ENCODE assay signal across 16 mouse cellular contexts in genomic region chr14:23592826-23593447, GRCm38 (mm10).
A peak's percentile ranks its signal among the peaks of the same experiment; 100 is the strongest.
DNase-seq lines count a peak whose midpoint lies in the region; ATAC-seq and TF ChIP-seq lines count a peak whose summit lies in the region.
"Had no signal": no experiment of that assay in that cellular context is flagged by ENCODE, and none has a peak within 500 bp of the region (broad histone marks: within the 10 kb centered on the region; RNA-seq: fewer than 3 reads in every experiment).

No protein-coding gene starts in this region.

- H3K27me3 ChIP-seq in lung, embryonic 14.5 days (ENCODE audit: insufficient read depth, low read length) = no peaks in the 10 kb centered on the region
- no peaks in the 10 kb centered on the region for H3K27me3 ChIP-seq in forebrain, embryonic 14.5 days (replicated peaks; ENCODE audit: control insufficient read depth, insufficient read depth, low read length)
- H3K27me3 ChIP-seq in stomach, embryonic 14.5 days (ENCODE audit: control insufficient read depth, insufficient read depth, low read length) = no peaks in the 10 kb centered on the region
- H3K27me3 ChIP-seq: intestine, embryonic 15.5 days had no signal

- no peak overlapping the region for H3K9ac ChIP-seq in lung, embryonic 14.5 days
- H3K9ac ChIP-seq in forebrain, embryonic 14.5 days (ENCODE audit: low read length) = no peak overlapping the region
- H3K9ac ChIP-seq in stomach, embryonic 14.5 days (replicated peaks; ENCODE audit: low read depth, low read length) = no peak overlapping the region
- H3K9ac ChIP-seq: intestine, embryonic 15.5 days had no signal

- no peak for TF ChIP-seq CTCF in lung, embryonic 14.5 days (IDR thresholded peaks at IDR 0.05; ENCODE audit: low read depth)

- no peak overlapping the region for H3K27ac ChIP-seq in lung, embryonic 14.5 days (ENCODE audit: low read depth)
- H3K27ac ChIP-seq in forebrain, embryonic 14.5 days (ENCODE audit: low read depth, low read length) = no peak overlapping the region
- H3K27ac ChIP-seq in stomach, embryonic 14.5 days (ENCODE audit: low read length) = peak overlapping the region; percentile 61; the same call in 1 of the 2 replicates
- H3K27ac ChIP-seq: intestine, embryonic 15.5 days had no signal

- H3K4me2 ChIP-seq in lung, embryonic 14.5 days = no peak overlapping the region
- H3K4me2 ChIP-seq in forebrain, embryonic 14.5 days (ENCODE audit: low read length) = no peak overlapping the region
- no peak overlapping the region for H3K4me2 ChIP-seq in stomach, embryonic 14.5 days (replicated peaks; ENCODE audit: low read depth, low read length)
- H3K4me2 ChIP-seq: intestine, embryonic 15.5 days had no signal

- no peaks in the 10 kb centered on the region for H3K9me3 ChIP-seq in lung, embryonic 14.5 days (ENCODE audit: low read depth, low read length)
- H3K9me3 ChIP-seq in forebrain, embryonic 14.5 days (replicated peaks; ENCODE audit: control insufficient read depth, low read length) = no peaks in the 10 kb centered on the region
- H3K9me3 ChIP-seq in stomach, embryonic 14.5 days (ENCODE audit: control insufficient read depth, low read depth, low read length) = no peaks in the 10 kb centered on the region
- H3K9me3 ChIP-seq: intestine, embryonic 15.5 days had no signal

- no peak for DNase-seq in cerebellum, adult 11 months
- peak; percentile 6 for DNase-seq in lung, embryonic 14.5 days
- DNase-seq in lung, postnatal 25 days (ENCODE audit: low spot score) = no peak
- DNase-seq in forebrain, embryonic 14.5 days (ENCODE audit: low spot score) = peak; percentile 10
- DNase-seq in urinary bladder, postnatal 4 days (ENCODE audit: low spot score in 2 of 2) = no peak
- DNase-seq: adrenal gland, adult 8-10 months; cerebellum, postnatal 25 days; gastrocnemius, postnatal 36 days; heart, postnatal 36 days; kidney, postnatal 36 days; layer of hippocampus, postnatal 36 days; lung, adult 18-20 months had no signal

- H3K4me3 ChIP-seq in lung, embryonic 14.5 days (ENCODE audit: low read depth, low read length) = no peak overlapping the region
- H3K4me3 ChIP-seq in forebrain, embryonic 14.5 days (ENCODE audit: low read depth, low read length) = no peak overlapping the region
- H3K4me3 ChIP-seq in stomach, embryonic 14.5 days (ENCODE audit: low read depth, low read length) = no peak overlapping the region
- H3K4me3 ChIP-seq: intestine, embryonic 15.5 days had no signal

- WGBS in lung, embryonic 14.5 days = 48% methylated on average over 6 of the region's 6 CpGs
- 2% methylated on average over 6 of the region's 6 CpGs for WGBS in forebrain, embryonic 14.5 days
- WGBS in stomach, embryonic 14.5 days = 55% methylated on average over 6 of the region's 6 CpGs

- H3K36me3 ChIP-seq in lung, embryonic 14.5 days (ENCODE audit: insufficient read depth) = no peaks in the 10 kb centered on the region
- H3K36me3 ChIP-seq in forebrain, embryonic 14.5 days (ENCODE audit: control insufficient read depth, insufficient read depth, low read length) = no peaks in the 10 kb centered on the region
- H3K36me3 ChIP-seq in stomach, embryonic 14.5 days (ENCODE audit: control insufficient read depth, insufficient read depth, low read length) = no peaks in the 10 kb centered on the region
- H3K36me3 ChIP-seq: intestine, embryonic 15.5 days had no signal

- ATAC-seq in cerebellum, adult (ENCODE audit: insufficient number of reproducible peaks, low FRiP score, low TSS enrichment) = peak; percentile 34; the same call in 1 of the 2 replicates
- ATAC-seq in lung, embryonic 14.5 days (ENCODE audit: insufficient read depth) = peak; percentile 52
- no peak for ATAC-seq in forebrain, embryonic 14.5 days
- ATAC-seq in stomach, embryonic 14.5 days (ENCODE audit: insufficient number of reproducible peaks, insufficient read depth, low FRiP score, low read depth) = peak; percentile 58; the same call in 1 of the 2 replicates
- ATAC-seq in CD4-positive, CD25-positive, alpha-beta regulatory T cell, adult 4 months = no peak
- ATAC-seq: intestine, embryonic 15.5 days had no signal

- H3K4me1 ChIP-seq in lung, embryonic 14.5 days (ENCODE audit: insufficient read depth) = no peaks in the 10 kb centered on the region
- H3K4me1 ChIP-seq in forebrain, embryonic 14.5 days (ENCODE audit: control insufficient read depth, insufficient read depth, low read length) = no peaks in the 10 kb centered on the region; the same call in 1 of the 2 replicates
- no peaks in the 10 kb centered on the region for H3K4me1 ChIP-seq in stomach, embryonic 14.5 days (ENCODE audit: control insufficient read depth, insufficient read depth, low read length)
- H3K4me1 ChIP-seq: intestine, embryonic 15.5 days had no signal

Comparison
In these comparisons a context has a peak if more than half of its experiments do, and no peak if none do; other contexts are left out.
1. DNase-seq: peak in lung, embryonic 14.5 days (single experiment) and forebrain, embryonic 14.5 days (single experiment); none in cerebellum, adult 11 months (single experiment), lung, postnatal 25 days (single experiment) and urinary bladder, postnatal 4 days (0 of 2).
2. ATAC-seq: peak in cerebellum, adult (single experiment), lung, embryonic 14.5 days (single experiment) and stomach, embryonic 14.5 days (single experiment); none in forebrain, embryonic 14.5 days (single experiment) and CD4-positive, CD25-positive, alpha-beta regulatory T cell, adult 4 months (single experiment).